Mouse (Mus musculus) urinary bladder, postnatal 14 days (tissue): ENCODE results near the gene Sell.
"Not testable (repeated sequence)": the region's sequence is repeated elsewhere in the genome, so short reads cannot be mapped to it uniquely, and the experiment has no call there.

Experiments
- DNase-seq: peaks from one replicate; pipeline ENCODE4 v3.0.0; 2021; ENCODE audit warnings: low spot score

Sell gene

DNA sequence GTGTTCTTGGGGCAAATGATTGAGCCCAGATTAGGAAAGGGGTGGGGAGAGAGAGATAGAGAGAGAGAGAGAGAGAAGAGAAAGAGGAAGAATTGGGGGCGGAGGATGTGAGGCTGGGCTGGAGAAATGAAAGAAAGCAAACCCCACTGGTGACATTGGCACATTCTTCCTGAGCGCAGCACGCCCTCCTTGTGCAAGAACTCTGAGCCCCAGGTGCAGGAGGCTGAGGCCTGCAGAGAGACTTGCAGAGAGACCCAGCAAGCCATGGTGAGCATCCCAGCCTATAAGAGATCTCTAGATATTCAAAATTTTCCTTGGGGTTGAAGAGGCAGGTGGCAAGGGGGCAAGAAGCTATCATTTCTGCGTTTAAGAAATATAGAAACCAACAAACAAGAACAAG lies at the start of gene Sell:
Gene Sell, plus strand, starts transcription at position 58 of the 400 bp plus-strand sequence.
- no peak for DNase-seq

DNA sequence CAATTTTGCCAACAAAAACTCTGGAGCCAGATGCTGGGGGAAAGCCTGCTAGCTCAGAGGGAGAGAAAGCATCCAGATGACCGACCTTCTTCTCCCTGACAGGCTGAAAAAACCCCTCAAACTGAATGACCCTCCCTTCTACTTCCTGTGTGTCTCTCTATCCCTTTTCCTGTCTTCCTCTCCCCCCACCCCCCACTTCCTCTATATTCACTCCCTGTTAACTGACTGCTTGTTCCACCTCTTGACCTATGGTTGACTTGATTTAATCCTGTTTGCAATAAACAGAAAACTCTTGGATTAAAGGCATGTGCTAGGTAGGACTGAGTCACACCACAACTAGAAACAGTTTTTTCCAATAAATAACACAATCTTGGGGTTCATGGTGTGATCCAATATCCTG lies 47.2 kb upstream of the Sell start:
- DNase-seq, result no peak

GRCm38 (mm10) chr1:164018221-164018896 lies 43.4 kb upstream of the Sell start:
- no peak for DNase-seq

DNA sequence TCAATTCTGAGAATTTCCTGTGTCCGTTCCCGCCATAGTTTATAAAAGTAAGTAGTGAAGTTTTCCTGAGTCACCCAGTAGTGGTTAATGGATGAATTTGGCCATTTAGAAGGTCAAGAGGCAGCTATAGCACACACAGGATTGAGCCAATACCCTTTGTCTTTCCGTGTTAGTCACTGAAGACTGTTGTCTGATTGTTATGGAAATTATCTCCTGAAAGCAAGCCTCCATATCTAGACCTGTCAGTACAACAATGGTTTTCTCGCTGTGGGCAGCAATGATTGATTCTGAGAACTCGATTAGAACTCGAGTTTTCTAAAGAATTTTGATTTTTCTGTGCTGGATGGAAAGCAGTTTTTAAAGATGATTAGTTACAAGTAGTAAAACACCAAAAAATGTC lies 42.0 kb upstream of the Sell start:
- no peak for DNase-seq

DNA sequence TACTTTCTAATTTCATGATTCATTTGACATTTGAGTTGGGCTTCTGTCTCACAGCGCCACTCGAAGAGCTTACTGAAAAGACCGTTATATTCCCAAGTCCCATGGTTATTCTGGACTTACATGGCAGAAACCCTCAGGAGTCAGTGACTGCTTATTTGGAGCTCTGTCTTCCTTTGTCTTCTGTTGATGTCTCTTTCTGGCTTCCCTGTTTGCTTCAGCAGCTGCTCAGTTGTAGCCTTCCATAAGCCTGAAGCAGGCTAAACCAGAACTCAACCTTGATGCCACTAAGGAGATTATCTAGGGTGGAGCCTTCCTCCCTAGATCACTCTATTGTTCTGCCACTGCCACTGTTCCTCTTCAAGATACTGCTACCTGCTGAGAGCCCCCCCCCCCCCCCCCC lies 41.0 kb upstream of the Sell start:
- DNase-seq, result not testable (repeated sequence)

DNA sequence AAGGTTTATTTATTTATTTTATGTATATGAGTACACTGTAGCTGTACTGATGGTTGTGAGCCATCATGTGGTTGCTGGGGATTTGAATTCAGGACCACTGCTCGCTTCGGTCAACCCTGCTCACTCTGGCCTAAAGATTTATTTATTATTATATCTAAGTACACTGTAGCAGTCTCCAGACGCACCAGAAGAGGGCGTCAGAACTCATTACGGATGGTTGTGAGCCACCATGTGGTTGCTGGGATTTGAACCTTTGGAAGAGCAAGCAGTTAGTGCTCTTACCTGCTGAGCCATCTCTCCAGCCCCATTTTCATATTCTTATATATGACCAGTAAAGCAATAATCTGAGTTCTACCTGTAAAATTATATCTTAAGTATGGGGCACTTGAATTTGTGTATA lies 39.7 kb upstream of the Sell start:
- not testable (repeated sequence) for DNase-seq

- no peak for DNase-seq
Observed at GRCm38 (mm10) chr1:164025685-164026084, 36.1 kb upstream of the Sell start.

- peak; percentile 12 for DNase-seq
Observed at GRCm38 (mm10) chr1:164027416-164027815, 34.4 kb upstream of the Sell start.

- no peak for DNase-seq
Observed at GRCm38 (mm10) chr1:164040385-164041135, 21.2 kb upstream of the Sell start.

- no peak for DNase-seq
Observed at GRCm38 (mm10) chr1:164043549-164043948, 18.2 kb upstream of the Sell start.

GRCm38 (mm10) chr1:164047934-164048333 lies 13.8 kb upstream of the Sell start, which contains the start of gene Sele:
Sele (plus strand) TSS chr1:164048234.
- DNase-seq, result no peak

DNA sequence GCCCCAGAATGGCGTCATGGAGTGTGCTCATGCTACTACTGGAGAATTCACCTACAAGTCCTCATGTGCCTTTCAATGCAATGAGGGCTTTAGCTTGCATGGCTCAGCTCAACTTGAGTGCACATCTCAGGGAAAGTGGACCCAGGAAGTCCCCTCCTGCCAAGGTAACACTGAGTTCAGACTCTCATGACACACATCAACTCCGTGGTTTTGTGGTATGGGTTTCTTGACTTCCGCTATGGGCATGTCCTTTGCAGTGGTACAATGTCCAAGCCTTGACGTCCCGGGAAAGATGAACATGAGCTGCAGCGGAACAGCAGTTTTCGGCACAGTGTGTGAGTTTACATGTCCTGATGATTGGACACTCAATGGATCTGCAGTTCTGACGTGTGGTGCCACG lies 8.2 kb upstream of the Sell start:
- DNase-seq, result no peak

- no peak for DNase-seq
Observed at GRCm38 (mm10) chr1:164054800-164055199, 7.0 kb upstream of the Sell start.

DNA sequence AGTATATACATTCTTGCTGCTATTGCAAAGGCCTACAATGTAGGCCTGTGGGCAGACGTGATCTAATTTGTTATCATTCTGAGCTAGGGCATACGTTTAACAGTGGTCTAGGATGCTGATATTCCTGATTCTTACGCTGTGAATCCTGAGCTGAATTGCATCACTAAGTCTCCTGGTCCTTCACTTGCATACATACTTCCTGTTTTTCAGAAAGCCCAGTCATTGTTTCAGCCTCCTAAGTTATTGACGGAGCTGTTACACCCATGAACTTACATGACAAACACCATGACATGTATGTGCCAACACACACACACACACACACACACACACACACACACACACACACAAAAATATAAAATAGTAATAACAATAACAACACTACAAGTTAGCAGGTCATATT lies 1.7 kb upstream of the Sell start:
- no peak for DNase-seq

GRCm38 (mm10) chr1:164061278-164061677 lies 504 bp upstream of the Sell start:
- no peak for DNase-seq

GRCm38 (mm10) chr1:164062856-164063255 lies 1.1 kb downstream of the Sell start:
- DNase-seq, result no peak

DNA sequence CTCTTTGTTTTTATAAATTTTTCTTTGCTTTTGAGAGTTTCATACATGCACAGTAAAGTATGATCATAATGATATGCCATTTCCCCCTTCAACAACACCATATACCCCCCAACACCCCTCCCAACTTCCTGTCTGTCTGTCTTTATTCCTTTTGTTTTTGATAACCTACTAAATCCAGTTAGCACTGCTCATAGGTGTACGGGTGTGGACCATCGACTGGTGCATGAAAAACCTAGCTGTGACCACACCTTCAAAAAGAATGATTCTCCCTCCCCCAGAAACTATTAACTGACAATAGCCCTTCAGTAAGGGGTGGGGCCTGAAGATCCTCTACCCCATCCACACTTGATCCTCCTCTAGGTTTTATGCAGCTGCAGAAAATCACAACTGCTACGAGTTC lies 2.0 kb downstream of the Sell start:
- DNase-seq, result no peak

GRCm38 (mm10) chr1:164069261-164069660 lies 7.5 kb downstream of the Sell start:
- no peak for DNase-seq

DNA sequence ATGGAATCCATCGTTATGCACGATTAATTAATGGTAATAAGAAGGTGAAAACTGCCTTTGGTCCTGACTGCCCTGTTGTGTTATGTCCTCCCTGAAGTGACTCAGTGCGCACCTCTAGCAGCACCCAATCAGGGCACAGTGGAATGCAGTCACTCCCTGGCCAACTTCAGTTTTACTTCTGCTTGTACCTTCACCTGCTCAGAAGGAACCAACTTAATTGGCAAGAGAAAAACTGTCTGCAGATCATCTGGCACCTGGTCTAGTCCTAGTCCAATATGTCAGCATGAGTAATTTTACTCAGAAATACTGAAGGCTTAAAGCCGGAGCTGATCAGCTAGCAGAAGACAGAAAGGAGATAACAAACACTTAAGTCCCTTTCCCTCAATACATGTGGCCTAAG lies 8.7 kb downstream of the Sell start:
- DNase-seq, result no peak

GRCm38 (mm10) chr1:164071111-164071510 lies 9.3 kb downstream of the Sell start:
- DNase-seq, result no peak

GRCm38 (mm10) chr1:164072001-164072400 lies 10.2 kb downstream of the Sell start:
- DNase-seq, result no peak

DNA sequence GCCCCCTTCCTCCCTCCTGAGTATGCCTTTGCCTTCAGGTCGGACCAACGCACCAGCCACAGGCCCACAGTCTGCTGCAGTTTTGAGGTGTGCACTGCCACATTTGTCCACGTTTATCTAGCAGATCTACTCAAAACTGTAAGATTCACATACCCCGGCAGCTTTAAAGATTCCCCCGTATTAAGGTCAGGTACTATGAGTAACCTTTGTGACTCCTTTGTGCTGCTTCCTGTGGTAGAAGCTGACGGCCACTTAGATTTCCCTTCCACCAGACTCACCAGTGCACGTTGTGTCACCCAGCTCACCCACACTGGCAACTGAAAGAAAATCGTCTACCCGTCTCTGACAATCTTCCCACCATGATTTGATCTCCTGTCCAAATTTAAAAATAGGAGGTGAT lies 11.3 kb downstream of the Sell start:
- DNase-seq, result no peak

GRCm38 (mm10) chr1:164073803-164074202 lies 12.0 kb downstream of the Sell start:
- DNase-seq, result no peak
